Mouse (Mus musculus) liver, postnatal 0 days (tissue): Measurements from ENCODE around the gene Qdpr. TPM values are rescaled to one million over a fixed set of nuclear protein-coding genes. Genes with fewer than 3 reads are reported as not detected.

Experiments used
- ATAC-seq: fragments of 200-750 bp; cut with Nextera tagmentation; 2 replicates; pipeline ENCODE4 v1.8.0; 2017; ENCODE audit warnings: mild to moderate bottlenecking, moderate library complexity
- DNase-seq: peaks from one replicate; pipeline ENCODE4 v3.0.0-alpha.2; 2016
- H3K27ac ChIP-seq: fragments of 300-500 bp; sonication (generic); 2 replicates; pipeline ENCODE4 v1.5.1; 2014; ENCODE audit warnings: antibody characterized with exemption, moderate library complexity, mild to moderate bottlenecking, low read depth
- H3K27me3 ChIP-seq: fragments of 300-500 bp; sonication (generic); 2 replicates; pipeline ENCODE4 v1.6.1; 2014; ENCODE audit warnings: low read length, control low read depth, mixed read lengths; ENCODE audit not compliant: insufficient read depth
- H3K36me3 ChIP-seq: fragments of 300-500 bp; sonication (generic); replicated peaks from 2 replicates; pipeline ENCODE4 v1.6.1; 2014; ENCODE audit warnings: mild to moderate bottlenecking, control low read depth, low read length, moderate library complexity, mixed read lengths; ENCODE audit not compliant: insufficient read depth
- H3K4me1 ChIP-seq: fragments of 300-500 bp; sonication (generic); 2 replicates; pipeline ENCODE4 v1.6.1; 2014; ENCODE audit warnings: antibody characterized with exemption, mild to moderate bottlenecking, control low read depth; ENCODE audit not compliant: insufficient read depth
- H3K4me2 ChIP-seq: fragments of 300-500 bp; sonication (generic); 2 replicates; pipeline ENCODE4 v1.6.1; 2014; ENCODE audit warnings: low read depth, mild to moderate bottlenecking, low read length, moderate library complexity, mixed read lengths
- H3K4me3 ChIP-seq: fragments of 300-500 bp; sonication (generic); 2 replicates; pipeline ENCODE4 v1.5.1; 2014; ENCODE audit warnings: low read depth, low read length
- H3K9ac ChIP-seq: fragments of 300-500 bp; sonication (generic); replicated peaks from 2 replicates; pipeline ENCODE4 v1.6.1; 2014; ENCODE audit warnings: mild to moderate bottlenecking, moderate library complexity
- H3K9me3 ChIP-seq: fragments of 300-500 bp; sonication (generic); 2 replicates; pipeline ENCODE4 v1.6.1; 2016; ENCODE audit warnings: mild to moderate bottlenecking, control low read depth, low read length, mixed read lengths
- CTCF ChIP-seq: sonication (generic); IDR thresholded peaks from 2 replicates; pipeline ENCODE4 v1.5.1; 2016; ENCODE audit warnings: antibody characterized with exemption, low read depth
- EP300 ChIP-seq: IDR thresholded peaks from 2 replicates; pipeline ENCODE4 v1.6.1; 2016; ENCODE audit warnings: antibody characterized with exemption, low read depth, mild to moderate bottlenecking
- WGBS: fragments of 180-500 bp; shearing (Covaris S2); extraction: QIAGEN DNeasy Blood & Tissue Kit; methylation state at CpG from one replicate; pipeline ENCODE4 v1.1.7; 2014; ENCODE audit not compliant: insufficient replicate concordance; 5-methylcytosine and 5-hydroxymethylcytosine counted together
- polyA plus RNA-seq: library from polyadenylated mRNA; unstranded; fragments of >200 nt; fragmentation: Nextera tagmentation; extraction: Ambion mirVana; gene quantifications from 2 replicates; pipeline ENCODE4 v1.2.1, GENCODE M21; 2015

Qdpr gene
- polyA plus RNA-seq, 1 experiment from 2014 or later = 202 TPM

- Histone ChIP-seq H3K4me3 (no peak overlapping the region), H3K27ac (peak overlapping the region; percentile 59), H3K9ac (no peak overlapping the region), H3K27me3 (no peaks in the 10 kb centered on the region), H3K36me3 (peaks cover 14% of the 10 kb centered on the region), H3K4me2 (no peak overlapping the region), H3K4me1 (peaks cover 4% of the 10 kb centered on the region; the same call in 1 of the 2 replicates), H3K9me3 (no peaks in the 10 kb centered on the region)
- DNase-seq (no peak), ATAC-seq (no peak)
- WGBS = 71% methylated on average over 3 of the region's 3 CpGs
- TF ChIP-seq CTCF (no peak), EP300 (no peak)
Measured at GRCm38 (mm10) chr5:45441745-45442144, 8.3 kb downstream of the Qdpr start.

DNA sequence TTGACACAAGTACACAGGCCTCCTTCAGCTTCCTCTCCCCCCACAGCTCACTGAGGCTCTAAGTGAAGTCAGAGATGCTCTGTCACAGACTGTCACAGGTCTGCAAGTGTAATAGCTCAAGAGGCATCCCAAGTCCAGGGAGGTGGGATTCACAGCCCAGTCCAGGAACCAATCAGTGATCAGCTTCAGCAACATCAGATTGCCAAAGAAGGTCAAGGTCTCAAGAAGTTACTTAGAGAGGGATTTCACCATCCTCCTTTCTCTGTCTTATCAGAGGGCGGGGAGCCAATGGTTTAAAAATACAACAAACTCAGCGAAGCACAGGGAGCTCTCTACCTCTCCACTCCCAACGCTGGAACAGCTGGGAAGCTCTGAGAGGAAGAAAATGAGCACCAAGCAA, 8.9 kb downstream of the Qdpr start:
- 47% methylated on average over 3 of the region's 3 CpGs for WGBS
- H3K4me1 ChIP-seq = peaks cover 4% of the 10 kb centered on the region; the same call in 1 of the 2 replicates
- H3K36me3 ChIP-seq = peaks cover 14% of the 10 kb centered on the region
- H3K9ac ChIP-seq = no peak overlapping the region
- ATAC-seq = no peak
- H3K9me3 ChIP-seq = no peaks in the 10 kb centered on the region
- peak overlapping the region; percentile 59 for H3K27ac ChIP-seq
- no peak overlapping the region for H3K4me3 ChIP-seq
- no peak for DNase-seq
- H3K4me2 ChIP-seq = no peak overlapping the region
- H3K27me3 ChIP-seq = no peaks in the 10 kb centered on the region
- TF ChIP-seq CTCF (no peak), EP300 (peak; percentile 58)

- no peaks in the 10 kb centered on the region for H3K27me3 ChIP-seq
- peaks cover 23% of the 10 kb centered on the region for H3K36me3 ChIP-seq
- ATAC-seq (no peak), DNase-seq (no peak)
- no peak overlapping the region for H3K27ac ChIP-seq
- 83% methylated on average over 8 of the region's 8 CpGs for WGBS
- H3K4me2 ChIP-seq = no peak overlapping the region
- H3K4me3 ChIP-seq = no peak overlapping the region
- TF ChIP-seq CTCF = no peak
- TF ChIP-seq EP300 = no peak
- no peaks in the 10 kb centered on the region for H3K9me3 ChIP-seq
- H3K4me1 ChIP-seq = peaks cover 4% of the 10 kb centered on the region; the same call in 1 of the 2 replicates
- no peak overlapping the region for H3K9ac ChIP-seq
Measured at GRCm38 (mm10) chr5:45438301-45438700, 11.7 kb downstream of the Qdpr start.

DNA sequence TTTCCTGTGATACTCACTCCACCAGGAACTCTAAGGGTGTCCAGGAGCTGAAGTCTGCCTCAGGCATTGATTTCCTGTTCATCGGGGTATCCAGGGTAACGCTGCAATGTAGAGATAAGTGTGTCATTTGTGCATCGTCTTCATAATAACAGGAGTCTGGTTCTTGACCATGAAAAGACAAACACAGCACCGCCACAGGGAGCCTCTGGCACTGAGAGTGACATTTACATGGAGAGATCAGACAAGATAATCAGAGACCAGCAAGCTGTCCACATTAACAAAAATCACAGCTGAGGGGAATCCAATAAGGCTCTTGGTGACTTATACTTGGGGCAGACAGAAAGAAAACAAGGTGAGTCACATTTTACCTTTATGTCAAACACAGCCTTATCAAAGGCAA, 12.2 kb downstream of the Qdpr start:
- Histone ChIP-seq H3K4me3 (no peak overlapping the region), H3K36me3 (peaks cover 26% of the 10 kb centered on the region), H3K4me1 (peaks cover 4% of the 10 kb centered on the region; the same call in 1 of the 2 replicates), H3K27ac (no peak overlapping the region), H3K4me2 (no peak overlapping the region), H3K27me3 (no peaks in the 10 kb centered on the region), H3K9me3 (no peaks in the 10 kb centered on the region), H3K9ac (no peak overlapping the region)
- ATAC-seq (no peak), DNase-seq (no peak)
- 70% methylated on average over 4 of the region's 4 CpGs for WGBS
- TF ChIP-seq CTCF (no peak), EP300 (no peak)

DNA sequence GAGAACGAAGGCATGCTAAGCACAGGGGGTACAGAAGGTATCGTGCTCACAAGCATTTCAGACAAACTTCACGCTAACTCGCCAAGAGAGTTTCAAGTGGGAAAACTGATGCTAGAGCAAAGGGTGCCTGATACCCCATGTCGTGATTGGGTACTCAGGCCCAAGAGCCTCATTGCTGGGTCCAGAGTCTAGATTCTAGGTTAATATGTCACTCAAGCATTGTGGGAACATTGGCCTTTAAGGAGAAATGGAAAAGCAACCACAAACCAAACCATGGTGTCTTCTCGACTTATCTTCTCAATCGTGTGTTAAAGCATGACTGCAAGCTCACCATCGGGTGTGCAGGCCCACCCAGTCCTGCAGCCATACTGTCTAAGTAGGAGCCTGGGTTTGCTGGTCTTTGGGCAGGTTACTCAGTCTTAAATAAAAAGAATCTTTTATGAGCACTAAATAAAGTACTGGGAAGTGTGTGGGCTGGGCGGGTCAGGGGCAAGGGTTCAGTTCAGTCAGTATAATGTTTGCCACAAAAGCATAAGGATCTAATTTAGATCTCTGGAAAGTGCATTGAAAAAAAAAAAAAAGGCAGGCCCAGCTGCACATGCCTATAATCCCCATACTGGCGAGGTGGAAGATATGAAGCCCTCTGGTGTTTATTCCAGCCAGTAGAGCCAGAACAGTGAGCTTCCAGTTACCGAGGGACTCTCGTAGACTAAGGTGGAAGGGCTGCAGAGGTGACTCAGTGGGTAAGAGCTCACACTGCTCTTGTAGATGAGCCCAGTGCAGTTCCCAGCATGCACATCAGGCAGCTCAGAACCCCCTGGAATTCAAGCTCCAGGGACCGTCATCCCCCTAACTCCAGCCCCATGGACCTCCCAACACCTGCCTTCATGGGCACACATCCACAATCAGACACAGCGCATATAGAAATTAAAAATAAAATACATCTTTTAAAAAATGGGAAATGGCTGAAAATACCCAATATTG, 13.8 kb downstream of the Qdpr start:
- H3K4me1 ChIP-seq = peaks cover 4% of the 10 kb centered on the region; the same call in 1 of the 2 replicates
- ATAC-seq (no peak), DNase-seq (no peak)
- no peak overlapping the region for H3K9ac ChIP-seq
- 79% methylated on average over 14 of the region's 14 CpGs for WGBS
- no peaks in the 10 kb centered on the region for H3K9me3 ChIP-seq
- H3K27me3 ChIP-seq = no peaks in the 10 kb centered on the region
- TF ChIP-seq EP300 (no peak), CTCF (no peak)
- H3K4me2 ChIP-seq = no peak overlapping the region
- no peak overlapping the region for H3K27ac ChIP-seq
- peaks cover 23% of the 10 kb centered on the region for H3K36me3 ChIP-seq
- no peak overlapping the region for H3K4me3 ChIP-seq

DNA sequence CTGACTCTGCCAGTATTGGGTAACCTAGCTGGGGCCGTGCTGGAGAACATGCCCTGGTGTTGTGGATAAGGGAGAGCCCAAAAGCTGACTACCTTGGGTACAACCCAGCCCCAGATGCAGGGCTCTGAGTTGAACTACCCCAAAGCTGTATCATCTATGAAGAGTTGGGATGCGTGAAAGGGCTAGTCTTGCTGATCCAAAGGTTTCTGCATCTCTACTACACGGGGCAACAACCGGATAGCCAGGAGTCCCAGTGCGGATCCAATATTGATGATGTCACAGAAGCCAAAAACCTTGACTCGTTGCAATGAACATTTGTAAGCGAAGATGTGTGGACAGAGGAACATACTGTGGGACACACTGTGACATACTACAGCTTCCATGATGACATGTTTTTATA, 22.1 kb downstream of the Qdpr start:
- Histone ChIP-seq H3K4me1 (no peaks in the 10 kb centered on the region), H3K27ac (no peak overlapping the region), H3K9me3 (no peaks in the 10 kb centered on the region), H3K27me3 (no peaks in the 10 kb centered on the region), H3K36me3 (no peaks in the 10 kb centered on the region), H3K4me2 (no peak overlapping the region), H3K9ac (no peak overlapping the region), H3K4me3 (no peak overlapping the region)
- DNase-seq (no peak), ATAC-seq (no peak)
- WGBS = 84% methylated on average over 7 of the region's 7 CpGs
- TF ChIP-seq EP300 = no peak
- TF ChIP-seq CTCF = no peak
